8 mouse cellular contexts compared by ENCODE assay signal in genomic region chr1:135728631-135729366, GRCm38 (mm10). TPM values are rescaled to one million over a fixed set of nuclear protein-coding genes. Genes with fewer than 3 reads are reported as not detected.
DNase-seq lines count a peak whose midpoint lies in the region; ATAC-seq and TF ChIP-seq lines count a peak whose summit lies in the region.

No protein-coding gene starts in this region.

- TF ChIP-seq CTCF in forebrain, postnatal 0 days (IDR thresholded peaks at IDR 0.05; ENCODE audit: low read depth), result no peak
- TF ChIP-seq CTCF in thymus, adult 2 months (IDR thresholded peaks at IDR 0.05; ENCODE audit: borderline replicate concordance, control insufficient read depth, extremely low read depth, insufficient read depth, low read length, poor library complexity), result 0 out of 2 replicates have a peak, but pooled peaks have one; percentile 42

- no peaks in the 10 kb centered on the region for H3K27me3 ChIP-seq in forebrain, postnatal 0 days (ENCODE audit: insufficient read depth, low read length)
- H3K27me3 ChIP-seq in lung, embryonic 16.5 days (ENCODE audit: control insufficient read depth, insufficient read depth, low read depth, low read length), result no peaks in the 10 kb centered on the region
- H3K27me3 ChIP-seq in thymus, adult 2 months (ENCODE audit: control insufficient read depth, insufficient read depth, low read length), result no peaks in the 10 kb centered on the region

- peak overlapping the region; percentile 38 for H3K4me3 ChIP-seq in forebrain, postnatal 0 days (ENCODE audit: low read depth, low read length)
- H3K4me3 ChIP-seq in lung, embryonic 16.5 days (ENCODE audit: low read length), result peak overlapping the region; percentile 80
- peak overlapping the region; percentile 78 for H3K4me3 ChIP-seq in thymus, adult 2 months (ENCODE audit: control insufficient read depth, insufficient read depth, low read length)

- no peaks in the 10 kb centered on the region for H3K36me3 ChIP-seq in forebrain, postnatal 0 days (ENCODE audit: insufficient read depth)
- no peaks in the 10 kb centered on the region; the same call in 1 of the 2 replicates for H3K36me3 ChIP-seq in lung, embryonic 16.5 days (ENCODE audit: control insufficient read depth, insufficient read depth, low read length)
- no peaks in the 10 kb centered on the region for H3K36me3 ChIP-seq in thymus, adult 2 months (ENCODE audit: control insufficient read depth, insufficient read depth, low read length)

- no peak overlapping the region for H3K27ac ChIP-seq in forebrain, postnatal 0 days (ENCODE audit: low read depth, low read length)
- H3K27ac ChIP-seq in lung, embryonic 16.5 days (ENCODE audit: low read length), result peak overlapping the region; percentile 96
- H3K27ac ChIP-seq in thymus, adult 2 months (ENCODE audit: control insufficient read depth, insufficient read depth, low read length), result peak overlapping the region; percentile 87

- WGBS in forebrain, postnatal 0 days, result 6% methylated on average over 35 of the region's 35 CpGs
- WGBS in lung, embryonic 16.5 days, result under 1% methylated on average over 35 of the region's 35 CpGs
- under 1% methylated on average over 35 of the region's 35 CpGs for WGBS in thymus, adult 2 months

- peak; percentile 91 for ATAC-seq in forebrain, postnatal 0 days
- ATAC-seq in lung, embryonic 16.5 days (ENCODE audit: low read depth), result peak; percentile 78

- peak; percentile 87 for DNase-seq in MEL-GATA-1-ER (ENCODE audit: extremely low read depth, low read depth)
- peak; percentile 33 to 39 for DNase-seq in cerebellum, adult 18-20 months
- peak; percentile 87 for DNase-seq in forebrain, postnatal 0 days
- peak; percentile 93 for DNase-seq in heart, postnatal 4 days
- peak; percentile 89 for DNase-seq in layer of hippocampus, adult 9-11 months
- DNase-seq in ovary, adult 18-20 months (ENCODE audit: low spot score), result peak; percentile 81
- peak; percentile 93 for DNase-seq in thymus, adult 2 months

- TF ChIP-seq POLR2A in thymus, adult 2 months (IDR thresholded peaks at IDR 0.05; ENCODE audit: control insufficient read depth, extremely low read depth, insufficient read depth, low read length, poor library complexity), result peak; percentile 94

- H3K9ac ChIP-seq in forebrain, postnatal 0 days, result peak overlapping the region; percentile 51
- H3K9ac ChIP-seq in lung, embryonic 16.5 days (ENCODE audit: low read length), result peak overlapping the region; percentile 91

- peak overlapping the region; percentile 58 for H3K4me2 ChIP-seq in forebrain, postnatal 0 days (ENCODE audit: low read depth)
- H3K4me2 ChIP-seq in lung, embryonic 16.5 days (ENCODE audit: low read depth, low read length), result peak overlapping the region; percentile 77

- no peaks in the 10 kb centered on the region for H3K9me3 ChIP-seq in forebrain, postnatal 0 days (ENCODE audit: low read length)
- no peaks in the 10 kb centered on the region for H3K9me3 ChIP-seq in lung, embryonic 16.5 days (ENCODE audit: control insufficient read depth, low read length)

- 0 out of 2 replicates have a peak, but pooled peaks cover 4% of the 10 kb centered on the region for H3K4me1 ChIP-seq in forebrain, postnatal 0 days (ENCODE audit: insufficient read depth)
- H3K4me1 ChIP-seq in lung, embryonic 16.5 days (replicated peaks; ENCODE audit: control insufficient read depth, insufficient read depth, low read length), result peaks cover 47% of the 10 kb centered on the region
- H3K4me1 ChIP-seq in thymus, adult 2 months (replicated peaks; ENCODE audit: control insufficient read depth, insufficient read depth, low read length), result peaks cover 53% of the 10 kb centered on the region

RNA-seq across cellular contexts. Expression of gene Csrp1, which starts 8.9 kb away (rescaled TPM):
- 53.2 and 55.7 TPM in 2 replicates for total RNA-seq in forebrain, postnatal 0 days (2014; rRNA removed)
- 20.8 and 21.0 TPM in 2 replicates for polyA plus RNA-seq in forebrain, postnatal 0 days (2015; fragmentation: Nextera tagmentation; extraction: Ambion mirVana)
- total RNA-seq in heart, postnatal 4 days (2021), result 100 to 1,000 TPM; 262 to 267 TPM
- 268 and 290 TPM in 2 replicates for polyA plus RNA-seq in lung, embryonic 16.5 days (2015; fragmentation: Nextera tagmentation; extraction: Ambion mirVana)
- 333 and 390 TPM in 2 replicates for polyA plus RNA-seq in thymus, adult 2 months (2012; rRNA removed)

RNA-seq across cellular contexts. Expression of gene Phlda3, which starts 37.1 kb away (rescaled TPM):
- 23.6 and 27.2 TPM in 2 replicates for total RNA-seq in forebrain, postnatal 0 days (2014; rRNA removed)
- polyA plus RNA-seq in forebrain, postnatal 0 days (2015; fragmentation: Nextera tagmentation; extraction: Ambion mirVana), result 28.5 and 30.3 TPM in 2 replicates
- total RNA-seq in heart, postnatal 4 days (2021), result 10 to 100 TPM; 40.7 to 43.8 TPM
- polyA plus RNA-seq in lung, embryonic 16.5 days (2015; fragmentation: Nextera tagmentation; extraction: Ambion mirVana), result 62.8 and 63.2 TPM in 2 replicates
- 62.1 and 67.6 TPM in 2 replicates for polyA plus RNA-seq in thymus, adult 2 months (2012; rRNA removed)

RNA-seq across cellular contexts. Expression of gene Tnni1, which starts 50.4 kb away (rescaled TPM):
- 0.19 TPM in 1 of 2 replicates, not detected in the other for total RNA-seq in forebrain, postnatal 0 days (2014; rRNA removed)
- 0.39 and 0.48 TPM in 2 replicates for polyA plus RNA-seq in forebrain, postnatal 0 days (2015; fragmentation: Nextera tagmentation; extraction: Ambion mirVana)
- total RNA-seq in heart, postnatal 4 days (2021), result 1,000 to 10,000 TPM; 2,021 to 2,289 TPM
- 92.3 and 105 TPM in 2 replicates for polyA plus RNA-seq in lung, embryonic 16.5 days (2015; fragmentation: Nextera tagmentation; extraction: Ambion mirVana)
- 2.1 and 2.2 TPM in 2 replicates for polyA plus RNA-seq in thymus, adult 2 months (2012; rRNA removed)

Comparison
In these comparisons a context has a peak if more than half of its experiments do, and no peak if none do; other contexts are left out.
1. DNase-seq: peak in every context shown above with its lines; median percentile 93 in heart, postnatal 4 days; 93 in thymus, adult 2 months; 89 in layer of hippocampus, adult 9-11 months; 87 in MEL-GATA-1-ER; 87 in forebrain, postnatal 0 days; 81 in ovary, adult 18-20 months; 36 in cerebellum, adult 18-20 months.
2. RNA of gene Csrp1, which starts 8.9 kb away (polyA plus RNA-seq): 333 to 390 TPM in thymus, adult 2 months and 268 to 290 TPM in lung, embryonic 16.5 days; 20.8 to 21.0 TPM in forebrain, postnatal 0 days; every median in the first group is over 10 times any median in the second.
3. RNA of gene Tnni1, which starts 50.4 kb away (polyA plus RNA-seq): 92.3 to 105 TPM in lung, embryonic 16.5 days; 2.1 to 2.2 TPM in thymus, adult 2 months and 0.39 to 0.48 TPM in forebrain, postnatal 0 days; every median in the first group is over 10 times any median in the second.
4. Peak in every context shown above with its lines, with median percentiles within 50 percentile points of each other: H3K4me3 ChIP-seq.